Mouse (Mus musculus) forebrain, postnatal 0 days (tissue): ENCODE results near the gene Micu1. TPM values are rescaled to one million over a fixed set of nuclear protein-coding genes. Genes with fewer than 3 reads are reported as not detected.
"Not testable (repeated sequence)": the region's sequence is repeated elsewhere in the genome, so short reads cannot be mapped to it uniquely, and the experiment has no call there.

Experiments
- ATAC-seq: fragments of 200-750 bp; cut with Nextera tagmentation; 2 replicates; pipeline ENCODE4 v1.8.0; 2017; ENCODE audit warnings: mild to moderate bottlenecking, moderate library complexity
- DNase-seq: peaks from one replicate; pipeline ENCODE4 v3.0.0-alpha.2; 2015
- H3K27ac ChIP-seq: fragments of 300-500 bp; sonication (generic); 2 replicates; pipeline ENCODE4 v1.5.1; 2014; ENCODE audit warnings: low read depth, mild to moderate bottlenecking, antibody characterized with exemption, low read length, moderate library complexity, mixed read lengths
- H3K27me3 ChIP-seq: fragments of 300-500 bp; sonication (generic); 2 replicates; pipeline ENCODE4 v1.6.1; 2014; ENCODE audit warnings: mild to moderate bottlenecking, low read length, mixed read lengths; ENCODE audit not compliant: insufficient read depth
- H3K36me3 ChIP-seq: fragments of 300-500 bp; sonication (generic); 2 replicates; pipeline ENCODE4 v1.6.1; 2014; ENCODE audit warnings: mild to moderate bottlenecking, moderate library complexity; ENCODE audit not compliant: insufficient read depth
- H3K4me1 ChIP-seq: fragments of 300-500 bp; sonication (generic); 2 replicates; pipeline ENCODE4 v1.6.1; 2014; ENCODE audit warnings: antibody characterized with exemption; ENCODE audit not compliant: insufficient read depth
- H3K4me2 ChIP-seq: fragments of 300-500 bp; sonication (generic); 2 replicates; pipeline ENCODE4 v1.6.1; 2014; ENCODE audit warnings: low read depth, mild to moderate bottlenecking, moderate library complexity
- H3K4me3 ChIP-seq: fragments of 300-500 bp; sonication (generic); 2 replicates; pipeline ENCODE4 v1.5.1; 2014; ENCODE audit warnings: low read depth, low read length, mixed read lengths
- H3K9ac ChIP-seq: fragments of 300-500 bp; sonication (generic); 2 replicates; pipeline ENCODE4 v1.6.1; 2014; ENCODE audit warnings: mild to moderate bottlenecking
- H3K9me3 ChIP-seq: fragments of 300-500 bp; sonication (generic); 2 replicates; pipeline ENCODE4 v1.6.1; 2016; ENCODE audit warnings: low read length
- CTCF ChIP-seq: sonication (generic); IDR thresholded peaks from 2 replicates; pipeline ENCODE4 v1.5.1; 2016; ENCODE audit warnings: antibody characterized with exemption, control low read depth, low read depth
- WGBS: fragments of 180-500 bp; shearing (Covaris S2); extraction: QIAGEN DNeasy Blood & Tissue Kit; methylation state at CpG from one replicate; pipeline ENCODE4 v1.1.7; 2014; 5-methylcytosine and 5-hydroxymethylcytosine counted together
- polyA plus RNA-seq: library from polyadenylated mRNA; unstranded; fragments of >200 nt; fragmentation: Nextera tagmentation; extraction: Ambion mirVana; gene quantifications from 2 replicates; pipeline ENCODE4 v1.2.1, GENCODE M21; 2015
- total RNA-seq: library from RNA; depleted of rRNA; stranded (reverse); fragments of >200 nt; gene quantifications from 2 replicates; pipeline ENCODE4 v1.2.3, GENCODE M21; 2014

Micu1 gene
- total and polyA plus RNA-seq, 2 experiments from 2014 or later = 69.6 to 72.0 TPM

DNA sequence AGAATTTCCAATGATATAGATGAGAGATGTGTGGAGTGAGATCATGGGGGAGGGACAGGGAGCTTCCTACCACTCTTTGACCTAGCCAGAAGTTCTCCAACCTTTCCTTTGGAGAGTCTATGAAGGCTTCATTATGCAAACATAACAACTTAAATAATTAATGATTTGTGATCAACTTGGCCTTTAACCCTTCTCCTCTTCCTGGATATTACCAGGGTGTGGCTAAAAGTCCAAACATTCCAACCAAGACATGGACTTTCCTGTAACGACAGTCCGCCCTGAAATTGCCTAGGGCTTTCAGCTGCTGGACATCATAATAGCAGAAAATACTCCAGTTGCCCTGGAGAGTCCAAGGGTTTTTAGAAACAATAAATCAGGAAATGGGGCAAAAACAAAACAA is 23.1 kb upstream of the Micu1 start:
- H3K4me3 ChIP-seq = no peak overlapping the region

DNA sequence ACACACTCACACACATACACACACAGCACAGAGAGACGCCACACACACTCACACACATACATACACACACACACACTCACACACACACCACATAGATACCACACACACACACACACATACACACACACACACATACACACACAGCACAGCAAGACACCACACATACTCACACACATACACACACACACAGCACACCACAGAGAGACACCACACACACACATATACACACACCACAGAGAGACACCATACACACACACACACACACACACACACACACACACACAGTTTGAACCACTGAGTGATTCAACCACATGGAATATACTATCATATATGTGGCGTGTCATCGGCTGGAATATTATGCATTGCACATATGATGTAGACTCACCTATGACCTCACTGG is 16.7 kb upstream of the Micu1 start:
- H3K36me3 ChIP-seq, H3K27me3 ChIP-seq, H3K9me3 ChIP-seq, H3K4me1 ChIP-seq, DNase-seq, H3K9ac ChIP-seq, H3K4me3 ChIP-seq, ATAC-seq, H3K27ac ChIP-seq, H3K4me2 ChIP-seq: not testable (repeated sequence)
- WGBS = 94% methylated on average over 3 of the region's 3 CpGs

More for the DNA sequence above, 23.1 kb upstream of the Micu1 start:
- no peak overlapping the region for H3K9ac ChIP-seq
- H3K36me3 ChIP-seq = no peaks in the 10 kb centered on the region
- 86% methylated on average over 2 of the region's 2 CpGs for WGBS
- no peaks in the 10 kb centered on the region for H3K4me1 ChIP-seq
- DNase-seq = no peak
- no peak for ATAC-seq
- H3K27ac ChIP-seq = no peak overlapping the region
- no peaks in the 10 kb centered on the region for H3K9me3 ChIP-seq
- H3K27me3 ChIP-seq = no peaks in the 10 kb centered on the region
- no peak for TF ChIP-seq CTCF
- no peak overlapping the region for H3K4me2 ChIP-seq

DNA sequence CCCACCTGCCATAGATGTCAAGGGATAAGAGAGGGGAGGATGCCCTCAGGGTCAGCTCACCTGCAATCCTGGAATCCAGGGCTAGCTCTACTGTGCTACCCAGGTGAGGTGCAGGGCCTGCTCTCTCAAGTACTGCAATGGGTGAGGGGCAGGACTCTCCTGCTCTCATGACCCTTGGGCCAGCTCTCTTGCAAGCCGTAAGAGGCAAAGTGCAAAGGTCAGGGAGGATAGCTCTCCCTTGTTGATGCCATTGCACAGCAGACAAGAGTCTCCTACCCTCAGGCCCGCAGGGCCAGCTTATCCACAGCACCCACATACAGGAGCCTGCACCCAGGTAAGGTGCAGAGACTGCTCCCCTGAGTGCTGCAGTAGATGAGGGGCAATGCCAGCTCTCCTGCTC is 15.2 kb upstream of the Micu1 start:
- ATAC-seq (no peak), DNase-seq (no peak)
- H3K27ac ChIP-seq = no peak overlapping the region
- H3K27me3 ChIP-seq = no peaks in the 10 kb centered on the region
- H3K36me3 ChIP-seq = no peaks in the 10 kb centered on the region
- no peak overlapping the region for H3K4me3 ChIP-seq
- 85% methylated on average over 2 of the region's 2 CpGs for WGBS
- H3K4me2 ChIP-seq = no peak overlapping the region
- H3K9me3 ChIP-seq = no peaks in the 10 kb centered on the region
- no peak overlapping the region for H3K9ac ChIP-seq
- no peak for TF ChIP-seq CTCF
- H3K4me1 ChIP-seq = no peaks in the 10 kb centered on the region

DNA sequence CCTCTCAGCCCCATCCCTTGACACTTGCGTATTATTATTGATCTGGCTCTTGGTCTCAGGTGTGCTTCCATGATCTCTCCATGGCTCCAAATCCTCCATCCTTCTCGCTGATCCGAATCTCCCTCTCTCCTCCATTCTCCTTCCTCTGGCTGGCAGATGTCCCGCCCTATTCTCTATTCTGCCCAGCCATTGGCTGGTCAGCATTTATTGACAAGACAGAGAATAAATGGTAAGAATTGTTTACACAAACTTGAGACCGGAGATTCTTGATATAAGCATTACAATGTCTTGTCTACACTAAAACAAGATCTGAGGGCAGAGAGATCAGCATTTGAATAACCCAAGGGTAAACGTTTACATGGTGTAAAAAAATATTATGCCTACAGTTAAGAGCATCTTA is 12.4 kb upstream of the Micu1 start:
- no peak for ATAC-seq
- Histone ChIP-seq H3K9me3 (no peaks in the 10 kb centered on the region), H3K4me2 (no peak overlapping the region), H3K9ac (no peak overlapping the region), H3K4me3 (no peak overlapping the region), H3K27me3 (no peaks in the 10 kb centered on the region), H3K4me1 (no peaks in the 10 kb centered on the region), H3K36me3 (no peaks in the 10 kb centered on the region), H3K27ac (no peak overlapping the region)
- DNase-seq = no peak
- no peak for TF ChIP-seq CTCF
- WGBS = 62% methylated on average over 6 of the region's 6 CpGs

DNA sequence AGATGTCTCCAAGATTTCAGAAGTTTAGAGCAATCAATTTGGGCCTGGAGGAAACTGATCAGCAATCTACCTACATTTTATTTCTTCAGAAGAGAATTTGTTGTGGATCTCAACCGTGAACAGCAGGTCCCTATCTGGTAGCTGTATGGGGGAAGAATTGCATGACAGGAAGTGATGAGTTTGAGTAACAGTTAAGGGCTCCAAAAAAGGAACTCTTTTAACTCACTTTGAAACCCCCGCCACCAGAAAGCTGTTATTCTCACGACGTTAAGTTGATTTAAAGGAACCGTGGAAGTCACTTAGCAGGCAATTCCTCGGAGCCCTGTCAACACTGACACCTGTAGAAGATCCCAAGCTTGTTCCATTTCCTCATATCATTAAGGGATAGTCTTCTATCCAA is 9.8 kb upstream of the Micu1 start:
- TF ChIP-seq CTCF = no peak
- Histone ChIP-seq H3K4me3 (no peak overlapping the region), H3K9ac (no peak overlapping the region), H3K4me2 (no peak overlapping the region), H3K36me3 (no peaks in the 10 kb centered on the region), H3K9me3 (no peaks in the 10 kb centered on the region), H3K27me3 (no peaks in the 10 kb centered on the region), H3K4me1 (no peaks in the 10 kb centered on the region), H3K27ac (no peak overlapping the region)
- DNase-seq (no peak), ATAC-seq (no peak)
- 83% methylated on average over 6 of the region's 6 CpGs for WGBS

DNA sequence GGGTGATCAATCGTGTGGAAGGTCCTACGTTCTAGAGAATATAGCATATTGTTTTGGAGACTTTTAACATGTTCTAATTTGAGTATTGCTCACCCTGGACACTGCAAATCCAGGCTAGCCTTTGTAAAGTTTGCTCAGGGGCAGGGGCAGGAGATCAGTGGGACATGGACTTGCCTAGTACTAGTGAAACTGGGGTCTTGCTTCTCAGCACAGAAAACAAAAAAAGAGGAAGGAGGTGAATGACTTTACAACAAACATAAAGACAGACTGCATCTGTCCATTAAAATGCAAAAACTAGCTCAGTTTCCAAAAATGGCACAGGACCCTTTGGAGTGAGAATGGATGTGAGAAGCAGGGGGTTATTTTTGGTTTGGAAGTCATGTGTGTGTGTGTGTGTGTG is 8.2 kb upstream of the Micu1 start:
- 81% methylated on average over 2 of the region's 2 CpGs for WGBS
- H3K9me3 ChIP-seq = no peaks in the 10 kb centered on the region
- no peak overlapping the region for H3K9ac ChIP-seq
- no peaks in the 10 kb centered on the region for H3K36me3 ChIP-seq
- H3K27ac ChIP-seq = no peak overlapping the region
- H3K4me2 ChIP-seq = no peak overlapping the region
- H3K4me3 ChIP-seq = no peak overlapping the region
- DNase-seq (no peak), ATAC-seq (no peak)
- no peak for TF ChIP-seq CTCF
- H3K4me1 ChIP-seq = no peaks in the 10 kb centered on the region
- no peaks in the 10 kb centered on the region for H3K27me3 ChIP-seq

DNA sequence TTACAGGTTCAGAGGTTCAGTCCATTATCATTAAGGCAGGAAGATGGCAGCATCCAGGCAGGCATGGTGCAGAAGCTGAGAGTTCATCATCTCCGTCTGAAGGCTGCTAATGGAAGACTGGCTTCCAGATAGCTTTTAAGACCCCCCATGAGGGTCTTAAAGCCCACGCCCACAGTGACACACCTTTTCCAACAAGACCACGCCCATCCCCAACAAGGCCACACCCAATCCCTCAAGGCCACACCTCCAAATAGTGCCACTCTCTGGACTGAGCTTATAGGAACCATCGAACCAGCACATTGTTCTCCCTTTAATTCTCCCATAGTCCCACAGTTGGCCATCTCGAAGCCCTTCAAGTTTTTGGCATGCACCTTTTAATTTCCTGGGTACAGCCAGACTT is 2.8 kb upstream of the Micu1 start:
- ATAC-seq = no peak
- Histone ChIP-seq H3K36me3 (no peaks in the 10 kb centered on the region), H3K27me3 (no peaks in the 10 kb centered on the region), H3K4me1 (peaks cover 6% of the 10 kb centered on the region; the same call in 1 of the 2 replicates), H3K4me3 (no peak overlapping the region), H3K9me3 (no peaks in the 10 kb centered on the region), H3K27ac (no peak overlapping the region), H3K4me2 (no peak overlapping the region), H3K9ac (no peak overlapping the region)
- DNase-seq = no peak
- 83% methylated on average over 5 of the region's 5 CpGs for WGBS
- no peak for TF ChIP-seq CTCF

DNA sequence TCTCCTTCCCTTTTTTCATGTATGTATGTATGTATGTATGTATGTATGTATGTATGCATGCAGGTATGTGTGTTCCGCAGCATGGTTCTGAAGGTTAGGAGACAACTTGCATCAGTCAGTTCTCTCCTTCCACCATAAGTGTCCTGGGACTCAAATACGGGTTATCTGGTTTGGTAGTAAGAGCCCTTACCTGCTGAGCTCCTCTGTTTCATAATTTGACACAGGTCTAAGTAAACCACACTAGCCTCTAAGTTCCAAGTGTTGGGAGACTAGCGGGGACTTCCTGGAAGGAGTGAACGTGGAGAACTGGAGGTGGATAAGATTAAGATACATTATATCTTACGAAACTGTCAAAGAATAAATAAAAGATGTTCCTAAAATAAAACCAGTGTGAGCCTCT is 472 bp upstream of the Micu1 start:
- H3K9ac ChIP-seq = peak overlapping the region; percentile 75; the same call in 1 of the 2 replicates
- H3K4me2 ChIP-seq = peak overlapping the region; percentile 82
- 47% methylated on average over 5 of the region's 5 CpGs for WGBS
- H3K27me3 ChIP-seq = no peaks in the 10 kb centered on the region
- peak overlapping the region; percentile 46; the same call in 1 of the 2 replicates for H3K27ac ChIP-seq
- DNase-seq = no peak
- no peak for TF ChIP-seq CTCF
- H3K36me3 ChIP-seq = no peaks in the 10 kb centered on the region
- no peaks in the 10 kb centered on the region for H3K9me3 ChIP-seq
- H3K4me1 ChIP-seq = peaks cover 6% of the 10 kb centered on the region; the same call in 1 of the 2 replicates
- H3K4me3 ChIP-seq = peak overlapping the region; percentile 92
- ATAC-seq = no peak
